Mouse (Mus musculus) megakaryocyte, adult 5-6 weeks (primary cell): ENCODE data around the gene Zc3h18. TPM values are rescaled to one million over a fixed set of nuclear protein-coding genes. Genes with fewer than 3 reads are reported as not detected.

Experiments used
- ATAC-seq: 2 replicates; pipeline ENCODE4 v1.8.0; 2016; ENCODE audit warnings: mild to moderate bottlenecking, inconsistent platforms; ENCODE audit not compliant: poor library complexity, severe bottlenecking
- total RNA-seq, 2 experiments: library from RNA; stranded (forward) in 1 of 2; stranded (reverse) in 1 of 2; fragments of 153-499, 151-499 nt in 1 of 2; fragments of 221-1000, 200-1000 nt in 1 of 2; gene quantifications; 2 replicates each; pipeline versions ENCODE4 v1.2.3 to v1.2.4; 2015 to 2017

Gene Zc3h18
- 19.6 and 22.0 TPM in 2 replicates for total RNA-seq (2015)
- total RNA-seq (2017): 50.2 and 63.1 TPM in 2 replicates

- ATAC-seq: peak; percentile 99
Measured at GRCm38 (mm10) chr8:122376365-122377231, at the start of gene Zc3h18. Gene Zc3h18 (plus strand): TSS chr8:122376609.

GRCm38 (mm10) chr8:122329072-122329471, 47.3 kb upstream of the Zc3h18 start:
- ATAC-seq: no peak

- no peak for ATAC-seq
Measured at GRCm38 (mm10) chr8:122329553-122330239, 46.7 kb upstream of the Zc3h18 start.

GRCm38 (mm10) chr8:122330446-122331133, 45.8 kb upstream of the Zc3h18 start:
- ATAC-seq: no peak

GRCm38 (mm10) chr8:122331134-122331523, 45.3 kb upstream of the Zc3h18 start:
- 0 out of 2 replicates have a peak, but pooled peaks have one; percentile 7 for ATAC-seq

- peak; percentile 90 for ATAC-seq
Measured at GRCm38 (mm10) chr8:122332753-122333506, 43.5 kb upstream of the Zc3h18 start.

GRCm38 (mm10) chr8:122333531-122333930, 42.9 kb upstream of the Zc3h18 start:
- ATAC-seq: no peak

- no peak for ATAC-seq
Measured at GRCm38 (mm10) chr8:122334791-122335490, 41.5 kb upstream of the Zc3h18 start.

- ATAC-seq: no peak
Measured at GRCm38 (mm10) chr8:122335638-122336250, 40.7 kb upstream of the Zc3h18 start.

GRCm38 (mm10) chr8:122336251-122336910, 40.0 kb upstream of the Zc3h18 start:
- ATAC-seq: no peak

GRCm38 (mm10) chr8:122338852-122339251, 37.6 kb upstream of the Zc3h18 start:
- no peak for ATAC-seq

- no peak for ATAC-seq
Measured at GRCm38 (mm10) chr8:122340761-122341160, 35.6 kb upstream of the Zc3h18 start.

GRCm38 (mm10) chr8:122341790-122342189, 34.6 kb upstream of the Zc3h18 start:
- no peak for ATAC-seq

GRCm38 (mm10) chr8:122342362-122342761, 34.0 kb upstream of the Zc3h18 start:
- no peak for ATAC-seq

GRCm38 (mm10) chr8:122342806-122343209, 33.6 kb upstream of the Zc3h18 start:
- no peak for ATAC-seq

- ATAC-seq: 0 out of 2 replicates have a peak, but pooled peaks have one; percentile 6
Measured at GRCm38 (mm10) chr8:122343341-122343740, 33.1 kb upstream of the Zc3h18 start.

- peak; percentile 49 for ATAC-seq
Measured at GRCm38 (mm10) chr8:122343758-122344157, 32.7 kb upstream of the Zc3h18 start.

GRCm38 (mm10) chr8:122344219-122344618, 32.2 kb upstream of the Zc3h18 start:
- no peak for ATAC-seq
